Mouse (Mus musculus): ENCODE measurements around the gene Dpf2.

The Dpf2 gene

DNA sequence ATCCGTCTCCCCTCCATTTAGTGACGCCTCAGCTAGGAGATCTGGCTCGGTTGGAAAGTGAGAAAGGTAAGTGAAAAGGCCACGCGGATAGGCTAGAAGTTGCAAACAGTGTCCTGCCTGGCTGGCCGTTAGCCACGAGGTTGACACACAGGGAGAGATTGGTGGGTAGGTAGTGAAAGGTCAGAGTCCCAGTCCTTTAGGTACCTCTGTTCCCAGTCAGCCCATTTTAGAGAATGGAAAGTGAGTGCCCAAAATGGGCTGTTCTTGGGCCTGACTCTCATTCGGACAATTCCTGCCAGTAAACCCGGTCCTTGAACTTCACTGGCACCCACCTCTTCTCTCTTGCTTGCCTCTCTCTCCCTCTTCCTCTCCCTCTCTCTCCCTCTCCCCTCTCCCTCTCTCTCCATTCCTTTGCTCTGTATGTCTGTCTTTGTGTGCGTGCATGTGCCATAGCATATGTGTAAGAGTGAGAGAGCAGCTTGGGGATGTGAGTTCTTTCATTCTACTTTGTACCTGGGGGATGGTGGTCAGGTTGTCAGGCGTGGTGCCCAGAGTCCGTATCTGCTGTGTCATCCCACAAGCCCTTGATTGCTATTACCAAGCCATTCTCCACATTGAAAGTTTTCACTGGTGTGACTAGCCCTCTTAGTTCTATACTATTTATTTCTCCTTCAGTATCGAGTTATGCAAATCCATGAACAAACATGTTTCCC lies at the start of gene Dpf2:
Gene Dpf2, minus strand, starts transcription at position 4 of the 713 bp plus-strand sequence.
- DNase-seq (ENCODE audit: low spot score in 2 of 2) = no peak

DNA sequence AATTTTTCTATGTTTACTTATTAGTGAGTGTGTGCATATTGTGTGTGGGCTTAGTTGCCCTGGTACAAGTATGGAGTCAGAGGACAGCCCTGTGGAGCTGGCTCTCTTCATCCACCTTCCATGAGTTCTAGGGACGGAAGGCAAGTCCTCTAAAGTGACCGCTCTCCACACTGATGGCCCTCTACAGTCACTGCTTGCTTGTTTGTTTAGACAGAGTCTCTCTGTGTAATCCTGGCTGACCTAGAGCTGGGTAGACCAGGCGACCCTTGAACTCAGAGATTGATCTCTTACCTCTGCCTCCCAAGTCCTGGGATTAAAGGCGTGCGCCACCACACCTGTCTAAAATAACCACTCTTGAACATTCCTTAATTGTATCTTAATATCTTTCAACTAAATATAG lies 44.6 kb upstream of the Dpf2 start:
- no peak for DNase-seq (ENCODE audit: low spot score in 2 of 2)

DNA sequence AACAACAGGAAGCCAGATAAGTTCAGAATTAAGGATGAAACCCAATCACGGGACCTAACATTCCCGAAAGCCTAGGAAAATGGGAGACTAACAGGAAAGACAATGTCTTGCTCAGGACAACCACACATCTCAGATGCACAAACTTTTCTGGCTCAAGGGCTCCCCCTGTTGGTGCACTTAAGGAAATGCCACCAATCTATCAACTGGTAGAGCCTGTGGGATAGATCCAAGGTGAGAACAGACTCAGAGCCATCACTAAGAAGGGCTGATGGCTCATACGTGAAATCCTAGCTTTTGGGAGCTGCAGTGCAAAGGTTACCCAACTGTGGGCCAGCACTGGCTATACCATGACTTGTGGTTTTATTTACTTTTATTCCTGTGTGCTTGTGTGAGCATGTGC lies 43.9 kb upstream of the Dpf2 start:
- DNase-seq (ENCODE audit: low spot score in 2 of 2) = peak; percentile 76 to 82

- DNase-seq (ENCODE audit: low spot score in 2 of 2) = peak in 1 of 2 experiments; percentile 59
These were observed 43.2 kb upstream of the Dpf2 start for GRCm38 (mm10) chr19:5955704-5956670.

DNA sequence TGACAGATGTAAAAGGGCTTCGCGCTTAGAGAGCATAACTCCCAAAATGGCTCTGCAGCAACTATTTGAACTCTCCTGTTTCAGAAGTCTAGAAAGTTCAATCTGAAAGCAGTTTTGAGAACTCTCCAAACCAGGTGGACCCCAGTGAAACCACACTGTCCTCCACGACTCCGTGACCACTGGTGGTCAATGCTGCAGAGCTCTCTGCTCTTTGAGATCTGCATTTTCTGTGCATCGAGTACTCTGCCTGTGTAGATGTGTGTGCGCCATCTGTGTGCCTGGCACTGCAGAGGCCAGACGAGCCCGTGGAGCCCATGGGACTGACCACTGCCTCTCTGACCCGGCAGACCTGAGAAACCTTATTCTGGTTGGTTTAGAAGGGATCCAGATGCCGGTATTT lies 42.1 kb upstream of the Dpf2 start:
- no peak for DNase-seq (ENCODE audit: low spot score in 2 of 2)

DNA sequence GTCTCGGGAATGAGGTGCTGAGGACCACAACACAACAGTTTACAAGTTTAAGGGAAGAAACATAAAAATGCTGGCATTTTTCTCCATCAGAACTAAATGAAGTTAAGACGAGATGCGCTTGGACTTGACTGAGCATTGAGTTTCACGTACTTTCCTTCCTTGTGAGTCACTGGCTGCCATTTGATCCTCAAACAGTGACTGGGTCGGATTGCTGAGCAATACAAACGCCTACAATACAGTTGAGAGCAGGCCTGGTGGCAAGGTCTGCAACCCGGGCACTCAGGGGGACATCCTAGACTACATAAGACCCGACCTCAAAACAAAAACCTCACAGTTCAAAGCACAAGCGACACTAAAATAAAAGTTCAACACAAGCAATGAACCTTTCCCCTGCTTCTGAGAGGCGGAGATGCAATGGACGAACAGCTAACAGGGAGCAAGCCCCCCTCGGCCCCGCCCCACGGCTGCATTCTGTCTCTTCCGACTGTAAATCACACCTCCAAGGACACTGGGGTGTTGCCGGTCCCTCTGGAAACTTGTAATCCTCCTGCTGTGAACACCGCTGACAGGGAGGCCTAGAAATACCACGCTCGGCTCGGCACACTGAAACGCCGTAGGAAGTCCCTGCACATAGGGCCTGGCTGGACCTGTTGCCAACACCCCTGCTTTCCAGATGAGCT lies 41.4 kb upstream of the Dpf2 start:
- DNase-seq (ENCODE audit: low spot score in 2 of 2) = no peak

DNA sequence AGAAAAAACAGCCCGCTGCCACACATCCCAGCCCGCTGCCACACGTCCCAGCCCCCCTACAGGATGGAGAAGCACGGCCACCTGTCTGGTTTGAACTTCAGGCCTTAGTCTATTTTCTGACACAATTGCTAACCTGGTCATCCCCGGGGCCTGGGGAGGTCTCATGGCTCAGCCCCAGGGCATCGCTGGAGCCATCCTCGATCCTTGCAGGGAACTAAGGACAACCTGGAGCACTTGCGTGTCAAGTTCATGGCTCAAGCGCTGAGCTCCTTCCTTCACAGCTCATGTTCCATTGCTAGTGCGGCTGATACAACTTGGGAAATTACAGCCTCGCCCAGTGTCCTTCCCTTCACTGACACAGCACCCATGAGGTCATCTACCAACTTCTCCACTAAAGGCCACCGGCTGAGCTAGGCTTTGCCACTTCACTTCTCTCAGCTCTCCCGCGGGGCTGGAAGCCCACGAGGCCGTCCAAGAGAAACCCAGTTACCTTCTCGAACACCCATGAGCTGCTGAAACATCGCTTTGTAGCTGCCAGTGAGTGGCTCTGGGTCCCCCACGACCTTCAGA lies 40.5 kb upstream of the Dpf2 start:
- DNase-seq (ENCODE audit: low spot score in 2 of 2) = no peak

DNA sequence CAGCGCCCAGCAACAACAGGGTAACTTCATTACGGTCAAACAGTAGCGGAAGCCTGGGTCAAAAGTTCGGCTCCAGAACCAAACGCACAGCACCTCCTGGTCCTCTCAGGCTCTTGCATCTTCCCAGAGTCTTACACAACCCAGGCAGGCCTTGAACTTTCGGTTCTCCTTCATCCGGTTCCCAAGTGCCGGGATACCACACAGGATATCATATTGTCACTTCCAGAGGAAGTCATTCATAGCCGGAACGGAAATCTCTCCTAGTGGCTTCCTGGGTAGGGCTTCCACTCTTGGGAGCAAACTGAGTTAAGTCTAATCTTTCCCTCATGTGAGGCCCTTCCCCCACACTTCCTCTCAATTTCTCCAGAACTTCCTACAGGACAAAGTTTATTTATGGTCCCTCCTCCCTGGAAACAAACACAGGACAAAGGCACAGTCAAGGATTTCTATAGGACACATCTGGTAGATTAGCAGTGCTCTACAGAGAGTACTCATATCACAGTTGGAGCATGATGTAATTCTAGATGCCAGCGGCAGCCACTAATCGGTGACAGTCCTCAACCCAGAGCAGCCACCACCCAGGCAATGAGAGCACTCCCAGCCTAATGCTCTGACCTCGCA lies 39.4 kb upstream of the Dpf2 start:
- no peak for DNase-seq (ENCODE audit: low spot score in 2 of 2)

GRCm38 (mm10) chr19:5951631-5952030 lies 38.8 kb upstream of the Dpf2 start:
- no peak for DNase-seq (ENCODE audit: low spot score in 2 of 2)

GRCm38 (mm10) chr19:5950218-5950617 lies 37.4 kb upstream of the Dpf2 start:
- DNase-seq (ENCODE audit: low spot score in 2 of 2) = no peak

- DNase-seq (ENCODE audit: low spot score in 2 of 2) = peak in 1 of 2 experiments; percentile 54
These were observed 33.1 kb upstream of the Dpf2 start for GRCm38 (mm10) chr19:5945891-5946290.

DNA sequence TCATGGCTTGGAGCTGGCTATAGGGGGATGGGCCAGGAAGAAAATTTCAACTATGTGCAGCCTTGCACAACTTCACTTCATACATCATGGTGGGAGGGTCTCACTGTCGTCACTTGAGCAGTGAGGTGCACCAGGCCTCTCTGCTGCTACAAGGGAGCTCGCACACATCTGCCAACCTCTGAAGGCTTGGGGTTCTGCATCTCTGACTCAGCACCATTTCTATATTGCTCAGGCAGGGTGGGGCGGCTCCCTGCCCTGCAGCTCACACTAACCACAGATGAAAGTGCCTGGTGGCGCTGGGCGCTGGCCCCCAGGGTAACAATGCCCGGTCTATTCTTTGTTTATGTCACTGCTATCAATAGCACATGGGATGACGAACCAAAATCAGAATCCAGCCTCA lies 32.2 kb upstream of the Dpf2 start:
- no peak for DNase-seq (ENCODE audit: low spot score in 2 of 2)

DNA sequence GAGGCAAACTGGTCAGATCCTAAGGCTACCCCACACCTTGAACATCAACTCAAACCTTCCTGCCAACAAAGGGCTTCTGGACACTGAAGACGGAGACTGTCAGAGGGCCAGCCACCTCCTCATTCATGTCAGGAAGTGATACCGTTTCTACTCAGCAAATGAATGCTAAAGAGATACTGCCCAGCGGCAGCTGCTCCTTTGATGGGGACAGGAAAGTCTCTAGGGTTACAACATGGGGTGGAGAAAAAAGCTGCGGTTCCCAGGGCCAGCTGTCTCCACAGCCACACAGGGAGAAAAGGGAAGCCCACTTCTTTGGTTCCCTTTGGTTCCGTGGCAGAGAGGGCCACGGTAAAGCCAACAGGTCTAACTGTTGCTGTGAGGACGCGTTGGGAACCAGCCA lies 31.3 kb upstream of the Dpf2 start:
- DNase-seq (ENCODE audit: low spot score in 2 of 2) = no peak

DNA sequence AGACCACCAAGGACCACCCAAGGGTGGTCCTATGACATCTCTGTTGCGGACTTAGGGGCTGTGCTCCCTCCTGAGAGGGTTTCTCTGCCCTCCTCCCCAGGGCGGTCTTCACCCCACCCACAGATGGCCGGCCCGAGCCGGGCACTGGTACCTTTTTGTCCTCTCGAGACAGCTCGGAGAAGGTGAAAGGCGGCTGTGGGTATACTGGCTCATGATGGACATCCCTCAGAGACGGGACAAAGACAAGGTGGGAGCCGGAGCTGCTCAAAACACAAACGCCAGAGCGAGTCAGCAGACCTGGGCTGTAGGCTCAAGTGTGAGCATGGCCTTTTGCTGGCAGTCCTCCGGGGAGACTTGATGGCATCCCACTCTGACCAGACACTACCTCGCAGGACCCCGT lies 30.6 kb upstream of the Dpf2 start:
- DNase-seq (ENCODE audit: low spot score in 2 of 2) = no peak

DNA sequence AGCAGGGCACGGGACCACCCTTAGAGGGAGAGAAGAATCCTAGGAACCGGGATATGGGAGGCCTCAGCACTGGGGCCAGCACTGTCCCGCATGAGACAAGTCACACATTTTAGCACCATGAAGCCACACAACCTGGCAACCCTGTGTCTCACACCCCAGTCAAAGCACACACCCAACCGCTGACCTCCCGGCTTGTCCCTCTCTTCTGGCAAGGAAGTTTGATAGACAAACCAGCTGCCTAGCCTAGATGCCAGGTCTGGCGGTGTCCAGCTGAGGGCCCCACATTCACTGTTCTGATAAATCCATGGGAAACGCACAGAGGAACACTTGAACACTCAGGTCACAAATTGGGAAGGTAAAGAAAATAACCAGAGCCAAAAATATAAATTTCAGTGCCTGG lies 29.8 kb upstream of the Dpf2 start:
- DNase-seq (ENCODE audit: low spot score in 2 of 2) = no peak

GRCm38 (mm10) chr19:5940656-5941055 lies 27.8 kb upstream of the Dpf2 start:
- DNase-seq (ENCODE audit: low spot score in 2 of 2) = no peak

DNA sequence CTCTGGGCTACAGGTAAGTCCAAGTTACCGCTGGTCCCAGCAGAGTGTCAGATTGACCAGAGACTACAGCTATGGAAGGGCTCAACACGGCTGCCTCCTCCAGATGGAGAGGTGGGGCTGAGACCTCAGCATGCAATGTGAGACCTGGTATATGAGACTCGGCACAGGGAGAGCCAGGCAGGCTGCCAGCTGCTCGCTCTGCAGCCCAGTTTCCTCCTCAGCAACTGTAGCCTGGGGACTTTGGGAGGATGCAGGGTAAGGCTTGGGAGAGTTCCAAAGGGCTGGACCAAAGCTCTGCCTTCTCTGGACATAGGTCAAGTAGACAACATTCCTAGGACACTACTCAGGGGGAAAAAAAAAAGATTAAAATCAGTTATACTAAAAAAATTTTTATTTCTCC lies 27.4 kb upstream of the Dpf2 start:
- peak; percentile 53 to 76 for DNase-seq (ENCODE audit: low spot score in 2 of 2)

GRCm38 (mm10) chr19:5939715-5940114 lies 26.9 kb upstream of the Dpf2 start:
- no peak for DNase-seq (ENCODE audit: low spot score in 2 of 2)

- no peak for DNase-seq (ENCODE audit: low spot score in 2 of 2)
These were observed 25.7 kb upstream of the Dpf2 start for GRCm38 (mm10) chr19:5938516-5938915.

DNA sequence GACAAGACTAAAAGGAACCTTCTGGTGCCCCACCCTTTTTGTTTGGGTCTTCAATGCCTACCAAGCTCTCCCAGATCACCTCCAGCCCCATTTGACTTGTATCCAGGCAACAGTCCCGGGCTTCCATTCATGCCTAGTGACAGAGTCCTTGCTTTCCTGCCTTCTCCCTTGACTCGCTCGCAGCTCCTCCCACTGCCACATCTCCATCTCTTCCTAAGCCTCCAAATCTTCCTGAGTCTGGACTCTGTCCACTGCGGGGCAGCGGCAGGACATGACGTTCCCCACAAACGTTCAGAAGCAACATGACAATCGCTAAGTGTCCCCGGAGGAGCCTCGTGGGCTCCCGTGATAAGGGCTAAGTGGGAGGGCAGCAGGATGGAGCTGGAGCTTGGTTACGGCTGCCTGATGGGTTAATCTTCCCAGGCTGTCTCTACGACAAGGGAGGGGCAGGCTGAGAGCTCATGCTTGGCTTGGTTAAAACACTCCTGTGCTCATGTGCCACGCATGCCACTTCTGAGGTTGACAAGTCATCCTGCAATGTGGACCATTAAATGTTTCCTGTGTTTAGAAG lies 25.1 kb upstream of the Dpf2 start:
- DNase-seq (ENCODE audit: low spot score in 2 of 2) = no peak
